Mouse (Mus musculus) brain, embryonic 14.5 days (tissue): ENCODE results near the gene Pm20d1. TPM values are rescaled to one million over a fixed set of nuclear protein-coding genes. Genes with fewer than 3 reads are reported as not detected.
"Not testable (repeated sequence)": the region's sequence is repeated elsewhere in the genome, so short reads cannot be mapped to it uniquely, and the experiment has no call there.

Experiments used
- DNase-seq: peaks from one replicate; pipeline ENCODE4 v3.0.0-alpha.2; 2011; ENCODE audit warnings: low read depth
- CTCF ChIP-seq: fragments of 200-500 bp; IDR thresholded peaks from 2 replicates; pipeline ENCODE4 v1.5.1; 2012; ENCODE audit warnings: inconsistent platforms, mild to moderate bottlenecking, moderate library complexity, borderline replicate concordance; ENCODE audit not compliant: insufficient read depth, insufficient read length; ENCODE audit errors: extremely low read depth
- POLR2A ChIP-seq: fragments of 200-500 bp; IDR thresholded peaks from 2 replicates; pipeline ENCODE4 v1.6.1; 2012; ENCODE audit warnings: mild to moderate bottlenecking, inconsistent platforms, borderline replicate concordance; ENCODE audit not compliant: poor library complexity, insufficient read depth, insufficient read length, severe bottlenecking; ENCODE audit errors: extremely low read depth
- polyA plus RNA-seq: library from polyadenylated mRNA; depleted of rRNA; stranded (reverse); fragments of >200 nt; gene quantifications from 2 replicates; pipeline ENCODE4 v1.2.3, GENCODE M21; 2012

Gene Pm20d1
- polyA plus RNA-seq, 1 experiment: 0.19 TPM

DNA sequence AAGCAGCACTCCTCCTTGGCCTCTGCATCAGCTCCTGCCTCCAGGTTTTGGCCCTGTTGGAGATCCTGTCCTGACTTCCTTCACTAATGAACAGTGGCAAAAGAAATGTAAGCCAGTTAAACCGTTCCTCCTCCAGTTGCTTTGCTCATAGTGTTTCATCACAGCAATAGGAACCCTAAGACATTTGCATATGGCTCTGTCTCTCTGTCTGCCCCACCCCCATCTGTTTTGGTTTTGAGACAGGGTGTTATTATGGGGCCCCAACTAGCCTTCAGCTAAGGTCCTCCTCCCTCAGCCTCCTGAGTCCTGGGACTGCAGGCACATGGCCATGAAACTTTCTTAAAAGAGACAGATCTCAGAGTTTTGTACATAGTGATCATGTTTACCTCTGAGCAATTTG lies 2.8 kb downstream of the Pm20d1 start:
- no peak for DNase-seq
- TF ChIP-seq CTCF (no peak), POLR2A (no peak)

DNA sequence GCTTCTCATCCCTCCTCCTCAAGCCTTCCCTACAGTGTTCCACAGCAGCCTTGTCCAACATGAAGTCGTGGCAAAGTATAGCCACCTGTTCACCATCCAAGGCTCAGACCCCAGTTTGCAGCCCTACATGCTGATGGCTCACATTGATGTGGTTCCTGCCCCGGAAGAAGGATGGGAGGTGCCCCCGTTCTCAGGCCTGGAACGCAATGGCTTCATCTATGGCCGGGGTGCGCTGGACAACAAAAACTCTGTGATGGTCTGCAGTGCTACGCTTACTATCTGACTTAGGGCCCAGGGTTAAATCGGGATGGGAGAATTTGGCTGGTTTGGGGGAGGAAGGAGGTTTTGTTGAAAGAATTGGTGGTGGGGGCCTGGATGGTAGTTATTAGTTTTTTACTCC lies 3.9 kb downstream of the Pm20d1 start:
- TF ChIP-seq CTCF: no peak
- TF ChIP-seq POLR2A: no peak
- no peak for DNase-seq

GRCm38 (mm10) chr1:131802652-131803051 lies 5.5 kb downstream of the Pm20d1 start:
- DNase-seq: no peak
- TF ChIP-seq POLR2A (no peak), CTCF (no peak)

- DNase-seq: no peak
- no peak for TF ChIP-seq CTCF
- TF ChIP-seq POLR2A: no peak
Measured at GRCm38 (mm10) chr1:131804166-131804565, 7.0 kb downstream of the Pm20d1 start.

DNA sequence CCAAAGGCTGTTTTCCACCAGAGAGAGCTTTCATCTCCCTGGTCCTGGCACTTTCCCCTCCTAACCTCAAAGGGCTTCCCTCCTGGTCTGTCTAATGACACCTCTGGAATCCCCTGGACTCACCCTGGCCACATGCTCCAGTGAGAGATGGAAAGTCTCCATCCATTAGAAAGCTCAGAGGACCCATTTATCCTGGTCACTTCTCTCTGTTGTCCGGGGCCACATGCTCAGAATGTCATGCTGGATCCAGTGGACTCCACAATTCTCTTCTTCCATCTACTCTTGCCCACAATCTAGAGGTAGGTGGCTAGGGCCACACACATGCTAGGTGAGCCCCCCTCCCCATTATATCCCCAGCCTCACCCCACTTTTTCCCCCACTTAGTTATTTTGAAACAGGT lies 11.8 kb downstream of the Pm20d1 start:
- no peak for DNase-seq
- TF ChIP-seq POLR2A: no peak
- no peak for TF ChIP-seq CTCF

DNA sequence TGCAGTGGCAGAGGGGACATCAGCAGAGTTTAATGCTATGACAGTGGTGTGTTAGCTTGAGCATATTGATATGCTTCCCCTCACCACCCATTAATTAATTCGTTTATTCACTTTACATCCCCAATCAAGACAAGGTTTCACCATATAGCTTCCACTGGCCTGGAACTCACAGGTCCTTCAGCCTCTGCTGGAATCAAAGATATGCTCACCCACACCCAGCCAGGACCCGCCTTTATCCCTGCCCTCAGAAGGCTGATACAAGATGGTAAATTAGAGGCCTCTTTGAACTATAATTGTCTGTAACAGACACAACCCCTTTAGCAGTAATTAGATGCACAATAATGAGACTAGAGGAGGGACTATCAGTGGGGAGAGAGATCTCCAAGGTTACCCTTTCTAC lies 12.5 kb downstream of the Pm20d1 start:
- no peak for DNase-seq
- TF ChIP-seq CTCF (no peak), POLR2A (no peak)

- TF ChIP-seq CTCF (no peak), POLR2A (no peak)
- no peak for DNase-seq
Measured at GRCm38 (mm10) chr1:131811393-131811792, 14.2 kb downstream of the Pm20d1 start.

GRCm38 (mm10) chr1:131812006-131812405 lies 14.8 kb downstream of the Pm20d1 start:
- TF ChIP-seq CTCF (no peak), POLR2A (no peak)
- DNase-seq: no peak

- TF ChIP-seq CTCF: no peak
- TF ChIP-seq POLR2A: no peak
- no peak for DNase-seq
Measured at GRCm38 (mm10) chr1:131812631-131813295, 15.6 kb downstream of the Pm20d1 start.

GRCm38 (mm10) chr1:131813731-131814130 lies 16.6 kb downstream of the Pm20d1 start:
- no peak for DNase-seq

DNA sequence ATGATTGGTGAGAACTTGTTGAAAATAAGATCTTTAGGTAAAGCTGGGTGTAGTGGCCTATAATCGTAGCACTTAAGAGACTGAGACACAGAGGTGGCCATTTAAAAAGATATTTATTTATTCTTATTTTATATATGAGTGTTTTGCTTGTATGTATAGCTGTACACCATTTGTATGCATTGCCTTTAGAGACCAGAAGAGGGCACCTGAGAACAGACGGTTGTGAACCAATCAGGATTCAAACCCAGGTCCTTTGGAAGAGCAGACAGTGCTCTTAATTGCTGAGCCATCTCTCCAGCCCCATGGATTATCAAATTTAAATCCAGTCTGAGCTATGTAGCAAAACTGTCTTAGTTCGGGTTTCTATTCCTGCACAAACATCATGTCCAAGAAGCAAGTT lies 17.0 kb downstream of the Pm20d1 start:
- no peak for DNase-seq
- no peak for TF ChIP-seq POLR2A
- TF ChIP-seq CTCF: no peak

More at GRCm38 (mm10) chr1:131813731-131814130, 16.6 kb downstream of the Pm20d1 start:
- no peak for TF ChIP-seq POLR2A
- TF ChIP-seq CTCF: no peak

- DNase-seq: no peak
- TF ChIP-seq CTCF: no peak
- no peak for TF ChIP-seq POLR2A
Measured at GRCm38 (mm10) chr1:131816886-131817285, 19.7 kb downstream of the Pm20d1 start.

- not testable (repeated sequence) for DNase-seq
Measured at GRCm38 (mm10) chr1:131820353-131820752, 23.2 kb downstream of the Pm20d1 start.

DNA sequence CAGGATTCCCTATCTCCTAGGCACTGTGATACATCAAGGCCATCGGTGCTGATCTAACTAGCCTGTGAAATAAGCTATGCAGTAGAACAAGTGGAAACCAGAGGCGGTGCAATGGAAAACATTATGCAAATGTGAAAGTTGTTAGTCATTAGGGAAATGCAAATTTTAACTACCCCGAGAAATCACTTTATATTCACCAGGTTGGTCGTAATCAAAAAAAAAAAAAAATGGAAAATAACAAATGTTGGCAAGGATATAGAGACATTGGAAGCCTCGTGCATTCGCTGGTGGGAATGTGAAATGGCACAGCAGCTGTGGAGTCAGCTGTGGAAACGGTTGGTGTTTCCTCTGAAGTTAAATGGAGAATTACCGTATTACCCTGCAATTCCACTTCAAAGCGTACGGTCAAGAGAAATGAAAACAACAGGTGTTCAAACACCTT lies 23.7 kb downstream of the Pm20d1 start:
- DNase-seq: peak; percentile 72
- TF ChIP-seq POLR2A (no peak), CTCF (no peak)
